Mouse (Mus musculus): Measurements from ENCODE around the gene Fhit. TPM values are rescaled to one million over a fixed set of nuclear protein-coding genes. Genes with fewer than 3 reads are reported as not detected.

Fhit gene
- polyA plus RNA-seq, 1 experiment from 2014 or later = 6.7 TPM

DNA sequence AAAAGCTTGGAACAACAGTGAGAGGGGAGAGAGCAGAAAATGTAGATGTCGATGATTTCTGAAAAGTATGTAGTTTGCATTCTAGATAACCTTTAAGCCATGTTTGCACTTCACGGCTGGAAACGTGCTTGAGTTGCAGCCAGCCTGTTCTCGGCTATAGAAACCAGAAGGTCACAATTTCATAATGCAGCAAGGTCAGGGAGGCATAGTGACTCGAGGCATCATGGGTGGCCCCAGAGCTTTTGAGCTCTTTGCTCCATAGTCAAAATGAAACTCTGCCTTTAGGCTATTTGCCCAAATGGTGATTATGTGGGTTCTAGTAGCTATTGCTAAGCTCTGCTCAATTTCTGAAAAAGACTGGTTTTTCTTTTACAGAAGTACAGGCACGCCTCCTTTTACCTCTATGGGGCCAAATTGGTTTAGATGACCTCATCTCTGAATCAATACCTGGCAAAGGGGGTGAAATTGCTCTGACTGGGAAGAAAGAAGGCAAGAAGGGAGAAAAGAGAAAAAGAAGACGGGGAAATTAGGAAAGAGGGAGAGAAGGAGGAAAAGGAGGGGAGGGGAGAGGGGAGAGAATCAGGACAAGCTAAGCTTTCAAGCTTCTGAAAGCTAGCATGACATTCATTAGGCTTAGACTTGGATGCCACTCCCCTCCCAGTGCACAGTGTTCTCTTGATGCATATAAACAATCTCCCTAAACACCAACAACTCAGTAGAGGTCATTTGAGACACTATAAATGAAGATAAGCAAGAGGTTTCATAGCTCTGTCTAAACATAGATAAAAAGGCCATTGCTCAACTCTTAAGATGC is 1148.6 kb downstream of the Fhit start:
- no peak overlapping the region for H3K9ac ChIP-seq (replicated peaks; ENCODE audit: low read length)
- no peaks in the 10 kb centered on the region for H3K27me3 ChIP-seq (ENCODE audit: insufficient read depth, low read length)
- no peak overlapping the region for H3K4me3 ChIP-seq (ENCODE audit: low read length)
- no peak overlapping the region for H3K4me2 ChIP-seq (replicated peaks; ENCODE audit: low read depth, low read length)
- H3K9me3 ChIP-seq (ENCODE audit: low read length) = no peaks in the 10 kb centered on the region
- no peak for ATAC-seq (ENCODE audit: low FRiP score, low TSS enrichment)
- 73% methylated on average over 7 of the region's 7 CpGs for WGBS
- H3K4me1 ChIP-seq (ENCODE audit: insufficient read depth, low read length) = no peaks in the 10 kb centered on the region
- no peaks in the 10 kb centered on the region for H3K36me3 ChIP-seq (ENCODE audit: insufficient read depth, low read length)
- no peak overlapping the region for H3K27ac ChIP-seq (ENCODE audit: low read length)

DNA sequence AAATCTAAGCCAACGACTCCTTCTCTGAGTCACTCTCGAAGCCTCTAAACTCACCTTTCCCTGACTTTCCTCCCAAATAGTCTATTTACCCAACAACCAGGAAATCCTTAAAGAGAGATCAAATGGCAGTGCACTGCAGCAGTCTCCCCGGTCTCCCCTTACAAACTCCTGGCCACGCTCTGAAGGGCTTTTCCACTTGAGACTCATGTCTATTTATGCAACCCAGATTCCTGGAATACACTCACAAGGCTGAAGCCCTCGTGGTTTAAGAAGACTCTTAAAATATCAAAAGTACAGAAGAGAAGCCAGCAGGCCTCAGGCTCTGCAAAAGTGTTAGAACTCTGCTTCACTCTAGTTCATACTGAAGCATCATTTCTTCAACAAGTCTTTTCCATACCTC is 1155.6 kb downstream of the Fhit start:
- no peak overlapping the region for H3K4me3 ChIP-seq (ENCODE audit: low read length)
- WGBS = 45% methylated on average over 5 of the region's 5 CpGs

DNA sequence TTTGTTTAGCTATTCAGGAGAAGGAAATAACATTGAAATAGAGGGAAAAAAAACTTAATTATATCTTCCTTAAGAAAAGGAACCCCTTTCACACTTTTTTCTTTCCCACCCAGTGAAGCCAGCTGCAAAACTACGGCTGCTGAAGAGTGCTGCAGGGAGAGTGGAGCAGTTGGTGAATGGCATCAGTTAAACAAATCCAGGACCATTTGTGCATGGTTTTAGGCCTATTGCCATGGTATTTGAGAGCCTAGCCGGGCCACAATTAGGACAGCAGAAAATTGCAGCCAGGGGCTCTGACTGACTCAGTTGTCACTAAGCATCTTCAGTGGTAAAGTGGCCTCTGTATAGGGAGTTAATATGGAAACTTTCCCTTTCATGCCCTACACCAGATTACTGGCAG is 1158.0 kb downstream of the Fhit start:
- WGBS = 50% methylated on average over 2 of the region's 2 CpGs
- no peaks in the 10 kb centered on the region for H3K27me3 ChIP-seq (ENCODE audit: insufficient read depth, low read length)
- ATAC-seq (ENCODE audit: low FRiP score, low TSS enrichment) = no peak
- H3K9me3 ChIP-seq (ENCODE audit: low read length) = no peaks in the 10 kb centered on the region
- H3K9ac ChIP-seq (replicated peaks; ENCODE audit: low read length) = no peak overlapping the region
- no peaks in the 10 kb centered on the region for H3K36me3 ChIP-seq (ENCODE audit: insufficient read depth, low read length)
- H3K4me1 ChIP-seq (ENCODE audit: insufficient read depth, low read length) = no peaks in the 10 kb centered on the region
- H3K27ac ChIP-seq (ENCODE audit: low read length) = no peak overlapping the region
- H3K4me3 ChIP-seq (ENCODE audit: low read length) = no peak overlapping the region
- no peak overlapping the region for H3K4me2 ChIP-seq (replicated peaks; ENCODE audit: low read depth, low read length)

More for the DNA sequence above, 1155.6 kb downstream of the Fhit start:
- Histone ChIP-seq H3K4me2 (replicated peaks; ENCODE audit: low read depth, low read length) (no peak overlapping the region), H3K27me3 (ENCODE audit: insufficient read depth, low read length) (no peaks in the 10 kb centered on the region), H3K36me3 (ENCODE audit: insufficient read depth, low read length) (no peaks in the 10 kb centered on the region), H3K4me1 (ENCODE audit: insufficient read depth, low read length) (no peaks in the 10 kb centered on the region), H3K9me3 (ENCODE audit: low read length) (no peaks in the 10 kb centered on the region), H3K27ac (ENCODE audit: low read length) (no peak overlapping the region), H3K9ac (replicated peaks; ENCODE audit: low read length) (no peak overlapping the region)
- no peak for ATAC-seq (ENCODE audit: low FRiP score, low TSS enrichment)

DNA sequence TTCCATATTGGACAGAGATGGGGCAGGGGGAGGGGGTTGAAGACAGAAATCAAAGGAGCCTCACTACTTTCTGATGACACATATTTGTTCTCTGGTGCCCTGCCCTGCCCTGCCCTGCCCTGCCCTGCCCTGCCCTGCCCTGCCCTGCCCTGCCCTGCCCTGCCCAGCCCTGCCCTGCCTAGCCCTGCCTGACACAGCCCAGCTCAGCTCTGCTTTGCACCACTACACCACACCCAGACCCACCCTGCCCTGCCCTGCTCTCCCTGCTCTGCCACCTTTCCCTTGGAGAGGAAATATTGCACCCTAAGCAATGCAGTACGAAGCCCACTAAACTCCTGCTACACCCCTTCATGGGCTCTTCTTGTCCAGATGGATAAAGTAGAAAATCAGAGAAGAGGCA is 1171.2 kb downstream of the Fhit start:
- Histone ChIP-seq H3K4me1 (ENCODE audit: insufficient read depth, low read length) (no peaks in the 10 kb centered on the region), H3K27me3 (ENCODE audit: insufficient read depth, low read length) (no peaks in the 10 kb centered on the region), H3K36me3 (ENCODE audit: insufficient read depth, low read length) (no peaks in the 10 kb centered on the region), H3K9ac (replicated peaks; ENCODE audit: low read length) (no peak overlapping the region), H3K4me3 (ENCODE audit: low read length) (no peak overlapping the region), H3K27ac (ENCODE audit: low read length) (no peak overlapping the region), H3K4me2 (replicated peaks; ENCODE audit: low read depth, low read length) (no peak overlapping the region), H3K9me3 (ENCODE audit: low read length) (no peaks in the 10 kb centered on the region)
- WGBS = 72% methylated on average over 1 of the region's 1 CpGs
- ATAC-seq (ENCODE audit: low FRiP score, low TSS enrichment) = no peak

DNA sequence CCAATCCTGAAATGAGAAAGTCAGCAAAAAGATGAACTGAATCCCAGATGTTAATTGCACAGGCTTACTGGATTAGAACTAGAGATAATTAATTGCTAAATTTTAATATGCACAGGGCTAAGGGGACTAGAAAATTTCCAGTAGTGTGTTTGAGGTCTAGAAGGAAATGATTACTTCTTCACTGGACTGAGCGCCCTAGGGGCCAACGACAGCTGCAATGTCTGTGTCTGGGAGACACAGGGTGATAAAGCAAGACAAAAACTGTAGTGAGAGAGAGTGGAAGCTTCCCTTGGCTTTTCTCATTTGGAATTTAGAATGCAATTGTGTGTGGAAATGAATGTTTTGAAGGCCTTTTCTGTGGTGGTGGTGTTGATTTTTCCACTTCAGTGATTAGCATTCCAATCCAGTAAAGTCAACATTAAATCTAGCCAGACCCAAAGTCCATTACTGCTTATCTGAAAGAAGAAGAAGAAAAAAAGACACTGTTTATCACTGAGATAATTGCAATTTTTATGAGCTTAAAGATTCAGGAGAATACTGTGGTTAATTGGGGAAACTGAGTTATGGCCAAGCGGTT is 1184.8 kb downstream of the Fhit start:
- H3K27ac ChIP-seq (ENCODE audit: low read length) = no peak overlapping the region
- no peaks in the 10 kb centered on the region for H3K4me1 ChIP-seq (ENCODE audit: insufficient read depth, low read length)
- H3K9me3 ChIP-seq (ENCODE audit: low read length) = no peaks in the 10 kb centered on the region
- WGBS = 68% methylated on average over 3 of the region's 3 CpGs
- H3K9ac ChIP-seq (replicated peaks; ENCODE audit: low read length) = no peak overlapping the region
- H3K36me3 ChIP-seq (ENCODE audit: insufficient read depth, low read length) = no peaks in the 10 kb centered on the region
- ATAC-seq (ENCODE audit: low FRiP score, low TSS enrichment) = no peak
- no peak overlapping the region for H3K4me2 ChIP-seq (replicated peaks; ENCODE audit: low read depth, low read length)
- no peaks in the 10 kb centered on the region for H3K27me3 ChIP-seq (ENCODE audit: insufficient read depth, low read length)
- no peak overlapping the region for H3K4me3 ChIP-seq (ENCODE audit: low read length)

DNA sequence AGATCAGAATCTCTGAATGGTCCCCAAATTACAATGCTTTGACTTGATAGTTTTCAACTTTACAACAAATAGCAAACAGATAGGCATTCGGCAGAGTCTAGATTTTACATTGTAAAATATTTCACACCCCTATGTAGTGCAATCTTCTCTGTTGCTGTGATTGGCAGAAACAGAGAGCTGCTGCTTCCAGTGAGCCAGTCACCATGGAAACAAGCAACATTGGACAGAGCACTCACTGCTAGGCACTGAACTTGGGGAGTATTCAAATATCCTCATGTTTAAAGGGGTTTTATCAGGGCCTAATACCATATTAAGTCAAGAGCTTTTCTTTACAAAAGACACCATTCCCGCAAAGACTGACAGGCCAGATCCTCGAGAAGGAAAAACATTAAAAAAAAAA is 1187.4 kb downstream of the Fhit start:
- no peak overlapping the region for H3K4me2 ChIP-seq (replicated peaks; ENCODE audit: low read depth, low read length)
- WGBS = 73% methylated on average over 3 of the region's 3 CpGs
- H3K4me1 ChIP-seq (ENCODE audit: insufficient read depth, low read length) = no peaks in the 10 kb centered on the region
- H3K4me3 ChIP-seq (ENCODE audit: low read length) = no peak overlapping the region
- no peaks in the 10 kb centered on the region for H3K9me3 ChIP-seq (ENCODE audit: low read length)
- no peaks in the 10 kb centered on the region for H3K36me3 ChIP-seq (ENCODE audit: insufficient read depth, low read length)
- H3K27me3 ChIP-seq (ENCODE audit: insufficient read depth, low read length) = no peaks in the 10 kb centered on the region
- H3K27ac ChIP-seq (ENCODE audit: low read length) = no peak overlapping the region
- ATAC-seq (ENCODE audit: low FRiP score, low TSS enrichment) = no peak
- H3K9ac ChIP-seq (replicated peaks; ENCODE audit: low read length) = no peak overlapping the region

DNA sequence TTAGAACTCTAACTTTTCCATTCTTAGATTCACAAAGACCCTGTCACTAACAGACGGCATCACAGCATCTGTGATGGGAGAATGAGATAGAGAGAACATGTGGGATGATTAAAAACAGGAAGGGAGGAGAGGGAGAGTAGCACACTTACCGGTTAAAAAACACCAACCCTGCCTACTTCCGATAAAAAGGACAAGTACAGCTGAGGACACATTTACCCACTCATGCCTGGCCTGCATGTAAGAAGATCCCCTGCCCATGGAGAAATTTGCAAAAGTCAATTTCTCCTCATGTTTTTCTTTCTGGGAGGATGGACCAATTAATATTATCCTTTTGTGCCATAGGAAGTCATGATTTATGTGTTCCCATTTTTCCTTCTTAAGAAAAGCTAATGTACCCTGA is 1198.0 kb downstream of the Fhit start:
- ATAC-seq (ENCODE audit: low FRiP score, low TSS enrichment) = no peak
- no peak overlapping the region for H3K4me2 ChIP-seq (replicated peaks; ENCODE audit: low read depth, low read length)
- H3K27ac ChIP-seq (ENCODE audit: low read length) = no peak overlapping the region
- H3K4me1 ChIP-seq (ENCODE audit: insufficient read depth, low read length) = no peaks in the 10 kb centered on the region
- H3K9me3 ChIP-seq (ENCODE audit: low read length) = no peaks in the 10 kb centered on the region
- no peak overlapping the region for H3K4me3 ChIP-seq (ENCODE audit: low read length)
- H3K9ac ChIP-seq (replicated peaks; ENCODE audit: low read length) = no peak overlapping the region
- H3K27me3 ChIP-seq (ENCODE audit: insufficient read depth, low read length) = no peaks in the 10 kb centered on the region
- no peaks in the 10 kb centered on the region for H3K36me3 ChIP-seq (ENCODE audit: insufficient read depth, low read length)
- 28% methylated on average over 3 of the region's 3 CpGs for WGBS

DNA sequence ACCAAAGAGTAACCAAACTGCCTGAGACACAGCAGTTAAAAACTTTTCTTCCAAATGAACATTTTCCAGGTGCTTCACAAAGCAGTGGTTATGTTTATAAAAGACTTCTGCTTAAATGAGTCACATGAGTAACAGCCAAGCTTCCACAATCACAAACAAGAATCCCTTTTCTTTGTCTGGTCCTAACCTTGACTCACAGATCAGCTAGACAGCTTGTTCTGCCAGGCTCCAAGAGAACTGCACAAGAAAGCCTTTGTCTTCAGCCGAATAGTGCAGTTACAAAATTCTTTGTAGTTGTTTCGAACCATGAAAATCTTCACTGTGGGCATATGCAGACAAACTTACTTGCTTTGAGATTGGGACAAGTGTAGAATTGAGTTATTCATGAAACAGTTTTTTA is 1201.4 kb downstream of the Fhit start:
- no peak for ATAC-seq (ENCODE audit: low FRiP score, low TSS enrichment)
- Histone ChIP-seq H3K4me1 (ENCODE audit: insufficient read depth, low read length) (no peaks in the 10 kb centered on the region), H3K9me3 (ENCODE audit: low read length) (no peaks in the 10 kb centered on the region), H3K36me3 (ENCODE audit: insufficient read depth, low read length) (no peaks in the 10 kb centered on the region), H3K4me3 (ENCODE audit: low read length) (no peak overlapping the region), H3K27ac (ENCODE audit: low read length) (no peak overlapping the region), H3K27me3 (ENCODE audit: insufficient read depth, low read length) (no peaks in the 10 kb centered on the region), H3K9ac (replicated peaks; ENCODE audit: low read length) (no peak overlapping the region), H3K4me2 (replicated peaks; ENCODE audit: low read depth, low read length) (no peak overlapping the region)
- WGBS = 85% methylated on average over 2 of the region's 2 CpGs

DNA sequence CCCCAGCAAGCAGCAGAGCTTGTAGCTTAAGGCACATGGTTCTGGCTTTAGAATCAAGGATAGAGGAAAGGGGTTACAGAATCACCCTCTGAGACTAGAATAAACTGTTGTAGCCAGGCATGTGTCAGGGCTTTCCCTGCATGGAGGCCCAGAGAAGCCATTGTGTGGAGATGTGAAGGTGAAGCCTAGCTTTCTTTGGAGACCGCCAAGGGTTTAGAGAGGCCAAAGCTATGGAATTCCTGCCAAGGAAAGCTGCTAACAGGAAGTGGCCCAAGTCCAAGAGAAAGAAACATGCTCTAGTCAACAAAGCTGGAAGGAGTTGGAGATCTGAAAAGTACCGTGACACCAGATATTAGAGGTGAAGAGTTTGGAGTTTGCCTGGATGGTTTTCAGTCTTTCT is 1262.3 kb downstream of the Fhit start:
- WGBS = 56% methylated on average over 2 of the region's 2 CpGs

DNA sequence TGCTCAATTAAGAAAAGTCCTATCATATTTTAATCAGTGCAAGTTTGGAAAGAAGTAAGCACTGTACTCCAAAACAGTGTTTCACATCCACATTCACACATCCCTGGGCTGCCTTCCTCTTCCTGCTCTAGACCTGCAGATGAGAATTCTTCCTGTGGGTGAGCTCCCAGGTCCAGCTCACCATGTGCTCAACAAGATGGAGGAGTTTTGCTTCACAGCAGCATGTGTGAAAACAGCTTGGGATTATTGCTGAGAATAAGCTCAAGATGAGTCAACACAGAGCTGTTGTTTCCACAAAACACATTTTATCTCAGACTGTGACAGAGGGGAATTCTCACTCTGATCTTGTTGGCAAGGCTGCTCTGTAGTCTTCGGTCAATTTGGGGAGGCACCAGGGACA is 1265.3 kb downstream of the Fhit start:
- no peak overlapping the region for H3K9ac ChIP-seq (replicated peaks; ENCODE audit: low read length)
- H3K9me3 ChIP-seq (ENCODE audit: low read length) = no peaks in the 10 kb centered on the region
- no peak for ATAC-seq (ENCODE audit: low FRiP score, low TSS enrichment)
- no peak overlapping the region for H3K4me3 ChIP-seq (ENCODE audit: low read length)
- no peaks in the 10 kb centered on the region for H3K4me1 ChIP-seq (ENCODE audit: insufficient read depth, low read length)
- 88% methylated on average over 1 of the region's 1 CpGs for WGBS
- no peaks in the 10 kb centered on the region for H3K27me3 ChIP-seq (ENCODE audit: insufficient read depth, low read length)
- no peak overlapping the region for H3K4me2 ChIP-seq (replicated peaks; ENCODE audit: low read depth, low read length)
- H3K27ac ChIP-seq (ENCODE audit: low read length) = no peak overlapping the region
- no peaks in the 10 kb centered on the region for H3K36me3 ChIP-seq (ENCODE audit: insufficient read depth, low read length)

More for the DNA sequence above, 1262.3 kb downstream of the Fhit start:
- H3K4me2 ChIP-seq (replicated peaks; ENCODE audit: low read depth, low read length) = no peak overlapping the region
- no peak overlapping the region for H3K9ac ChIP-seq (replicated peaks; ENCODE audit: low read length)
- H3K27me3 ChIP-seq (ENCODE audit: insufficient read depth, low read length) = no peaks in the 10 kb centered on the region
- H3K27ac ChIP-seq (ENCODE audit: low read length) = no peak overlapping the region
- H3K36me3 ChIP-seq (ENCODE audit: insufficient read depth, low read length) = no peaks in the 10 kb centered on the region
- H3K4me1 ChIP-seq (ENCODE audit: insufficient read depth, low read length) = no peaks in the 10 kb centered on the region
- no peak overlapping the region for H3K4me3 ChIP-seq (ENCODE audit: low read length)
- no peaks in the 10 kb centered on the region for H3K9me3 ChIP-seq (ENCODE audit: low read length)
- ATAC-seq (ENCODE audit: low FRiP score, low TSS enrichment) = no peak; the same call in 1 of the 2 replicates

Measured in kidney, embryonic 16.5 days (tissue).